Mouse (Mus musculus) intestine, embryonic 16.5 days (tissue): ENCODE measurements at regions not wholly inside any gene's neighbourhood (a gene's known extent, or its start where the extent isn't known, plus 50 kb on each side); places are given as distances from the start of the nearest gene placed in this dataset.
A peak's percentile ranks its signal among the peaks of the same experiment; 100 is the strongest.
"Not testable (repeated sequence)": the region's sequence is repeated elsewhere in the genome, so short reads cannot be mapped to it uniquely, and the experiment has no call there.

Experiments
- ATAC-seq: fragments of 200-750 bp; cut with Nextera tagmentation; 2 replicates; pipeline ENCODE4 v1.8.0; 2017; ENCODE audit warnings: moderate TSS enrichment, moderate library complexity
- H3K27ac ChIP-seq: fragments of 300-500 bp; sonication (generic); 2 replicates; pipeline ENCODE4 v1.5.1; 2014; ENCODE audit warnings: mild to moderate bottlenecking, low read length
- H3K27me3 ChIP-seq: fragments of 300-500 bp; sonication (generic); replicated peaks from 2 replicates; pipeline ENCODE4 v1.6.1; 2014; ENCODE audit warnings: low read length, control low read depth, mixed read lengths; ENCODE audit not compliant: control insufficient read depth, insufficient read depth
- H3K36me3 ChIP-seq: fragments of 300-500 bp; sonication (generic); 2 replicates; pipeline ENCODE4 v1.6.1; 2014; ENCODE audit warnings: low read length, control low read depth; ENCODE audit not compliant: control insufficient read depth, insufficient read depth
- H3K4me1 ChIP-seq: fragments of 300-500 bp; sonication (generic); 2 replicates; pipeline ENCODE4 v1.6.1; 2014; ENCODE audit warnings: low read length, control low read depth, mixed read lengths; ENCODE audit not compliant: control insufficient read depth, insufficient read depth
- H3K4me2 ChIP-seq: fragments of 300-500 bp; sonication (generic); 2 replicates; pipeline ENCODE4 v1.6.1; 2014; ENCODE audit warnings: low read depth, low read length, control low read depth
- H3K4me3 ChIP-seq: fragments of 300-500 bp; sonication (generic); 2 replicates; pipeline ENCODE4 v1.5.1; 2014; ENCODE audit warnings: mild to moderate bottlenecking, low read length
- H3K9ac ChIP-seq: fragments of 300-500 bp; sonication (generic); 2 replicates; pipeline ENCODE4 v1.6.1; 2014; ENCODE audit warnings: low read depth, low read length
- H3K9me3 ChIP-seq: fragments of 300-500 bp; sonication (generic); 2 replicates; pipeline ENCODE4 v1.6.1; 2016; ENCODE audit warnings: low read length, control low read depth; ENCODE audit not compliant: control insufficient read depth
- WGBS: fragments of 180-500 bp; shearing (Covaris S2); extraction: QIAGEN DNeasy Blood & Tissue Kit; methylation state at CpG from one replicate; pipeline ENCODE4 v1.1.7; 2014; 5-methylcytosine and 5-hydroxymethylcytosine counted together

- no peak for ATAC-seq
- Histone ChIP-seq H3K27me3 (no peaks in the 10 kb centered on the region), H3K4me3 (no peak overlapping the region), H3K9ac (no peak overlapping the region), H3K27ac (no peak overlapping the region), H3K36me3 (no peaks in the 10 kb centered on the region), H3K9me3 (no peaks in the 10 kb centered on the region), H3K4me1 (no peaks in the 10 kb centered on the region; the same call in 1 of the 2 replicates), H3K4me2 (0 out of 2 replicates have a peak overlapping the region, but pooled peaks have one; percentile 7)
- 31% methylated on average over 13 of the region's 13 CpGs for WGBS
Observed at GRCm38 (mm10) chr5:101426067-101426771, 238.6 kb downstream of the Nkx6-1 start.

- WGBS, result 31% methylated on average over 5 of the region's 5 CpGs
- Histone ChIP-seq H3K4me3 (no peak overlapping the region), H3K27ac (no peak overlapping the region), H3K4me1 (no peaks in the 10 kb centered on the region), H3K9ac (no peak overlapping the region), H3K36me3 (no peaks in the 10 kb centered on the region), H3K9me3 (no peaks in the 10 kb centered on the region), H3K27me3 (no peaks in the 10 kb centered on the region), H3K4me2 (no peak overlapping the region)
- peak; percentile 66 for ATAC-seq
Observed at GRCm38 (mm10) chr5:101384316-101384715, 280.5 kb downstream of the Nkx6-1 start.

DNA sequence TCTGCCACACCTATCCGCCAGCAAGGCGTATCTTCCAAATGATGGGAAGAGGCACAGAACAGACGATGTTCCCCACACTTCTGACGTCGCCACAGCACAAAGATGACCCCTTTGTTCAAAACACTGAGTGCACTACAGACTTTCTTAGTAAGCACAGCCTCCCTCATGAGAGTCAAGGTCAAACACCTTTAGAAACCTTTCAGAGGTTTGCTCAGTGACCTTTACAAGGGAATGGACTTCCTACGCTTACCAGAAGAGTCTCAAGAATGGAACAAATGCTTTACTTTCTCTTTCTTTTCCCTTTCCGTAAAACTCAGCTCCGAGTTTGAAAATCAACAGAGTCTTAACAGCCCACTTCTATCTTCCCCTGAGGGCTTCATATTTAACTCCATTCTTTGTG is 283.4 kb downstream of the Nkx6-1 start:
- Histone ChIP-seq H3K27ac (no peak overlapping the region), H3K9me3 (no peaks in the 10 kb centered on the region), H3K36me3 (no peaks in the 10 kb centered on the region), H3K4me2 (no peak overlapping the region), H3K27me3 (no peaks in the 10 kb centered on the region), H3K4me3 (no peak overlapping the region), H3K4me1 (no peaks in the 10 kb centered on the region), H3K9ac (no peak overlapping the region)
- 81% methylated on average over 8 of the region's 8 CpGs for WGBS
- ATAC-seq, result no peak

- no peak for ATAC-seq
- WGBS, result 84% methylated on average over 6 of the region's 6 CpGs
- H3K4me3 ChIP-seq, result no peak overlapping the region
- peaks cover 3% of the 10 kb centered on the region; the same call in 1 of the 2 replicates for H3K4me1 ChIP-seq
- no peaks in the 10 kb centered on the region for H3K9me3 ChIP-seq
- H3K27ac ChIP-seq, result no peak overlapping the region
- no peak overlapping the region for H3K4me2 ChIP-seq
- no peaks in the 10 kb centered on the region for H3K27me3 ChIP-seq
- H3K9ac ChIP-seq, result no peak overlapping the region
- H3K36me3 ChIP-seq, result no peaks in the 10 kb centered on the region
Observed at GRCm38 (mm10) chr5:101376657-101377056, 288.1 kb downstream of the Nkx6-1 start.

GRCm38 (mm10) chr5:101374129-101374528 is 290.7 kb downstream of the Nkx6-1 start:
- Histone ChIP-seq H3K27ac (peak overlapping the region; percentile 78), H3K36me3 (no peaks in the 10 kb centered on the region)

GRCm38 (mm10) chr5:101372204-101372603 is 292.6 kb downstream of the Nkx6-1 start:
- H3K9ac ChIP-seq, result no peak overlapping the region
- 48% methylated on average over 8 of the region's 8 CpGs for WGBS
- no peaks in the 10 kb centered on the region for H3K27me3 ChIP-seq
- H3K9me3 ChIP-seq, result no peaks in the 10 kb centered on the region
- H3K27ac ChIP-seq, result no peak overlapping the region
- ATAC-seq, result no peak
- H3K4me3 ChIP-seq, result no peak overlapping the region
- no peak overlapping the region for H3K4me2 ChIP-seq
- no peaks in the 10 kb centered on the region for H3K36me3 ChIP-seq
- H3K4me1 ChIP-seq, result peaks cover 3% of the 10 kb centered on the region; the same call in 1 of the 2 replicates

More at GRCm38 (mm10) chr5:101374129-101374528, 290.7 kb downstream of the Nkx6-1 start:
- Histone ChIP-seq H3K9ac (no peak overlapping the region), H3K4me2 (no peak overlapping the region), H3K4me1 (peaks cover 3% of the 10 kb centered on the region; the same call in 1 of the 2 replicates), H3K4me3 (no peak overlapping the region), H3K9me3 (no peaks in the 10 kb centered on the region), H3K27me3 (no peaks in the 10 kb centered on the region)
- peak; percentile 98 for ATAC-seq
- WGBS, result 64% methylated on average over 2 of the region's 2 CpGs

- peaks cover 2% of the 10 kb centered on the region; the same call in 1 of the 2 replicates for H3K27me3 ChIP-seq
- H3K27ac ChIP-seq, result no peak overlapping the region
- ATAC-seq, result peak; percentile 87
- H3K4me3 ChIP-seq, result no peak overlapping the region
- no peaks in the 10 kb centered on the region for H3K9me3 ChIP-seq
- H3K4me1 ChIP-seq, result no peaks in the 10 kb centered on the region; the same call in 1 of the 2 replicates
- no peaks in the 10 kb centered on the region for H3K36me3 ChIP-seq
- no peak overlapping the region for H3K9ac ChIP-seq
- WGBS, result 10% methylated on average over 11 of the region's 11 CpGs
- H3K4me2 ChIP-seq, result no peak overlapping the region
Observed at GRCm38 (mm10) chr5:101365364-101365763, 299.4 kb downstream of the Nkx6-1 start.

DNA sequence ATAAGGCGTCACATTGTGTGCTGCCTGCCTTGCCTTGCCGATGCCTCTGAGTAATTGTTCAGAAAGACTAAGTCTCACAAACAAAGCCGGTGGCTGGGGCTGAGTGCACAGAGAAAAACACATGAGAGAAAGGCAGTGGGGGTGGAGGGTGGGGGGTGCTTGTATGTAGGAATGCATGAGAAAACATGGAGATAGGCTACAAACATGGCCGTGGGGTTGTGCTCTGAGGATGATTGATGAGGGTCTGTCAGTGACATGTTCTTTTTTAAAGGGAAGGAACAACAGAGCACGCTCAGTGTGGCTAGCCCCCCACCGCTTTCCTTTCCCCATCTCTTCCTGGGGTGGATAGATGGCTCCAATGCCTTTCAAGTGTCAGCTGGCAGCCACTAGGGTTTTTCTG is 304.8 kb downstream of the Nkx6-1 start:
- no peak overlapping the region for H3K27ac ChIP-seq
- no peak overlapping the region for H3K4me2 ChIP-seq
- no peak overlapping the region for H3K9ac ChIP-seq
- WGBS, result 64% methylated on average over 6 of the region's 6 CpGs
- H3K9me3 ChIP-seq, result no peaks in the 10 kb centered on the region
- no peaks in the 10 kb centered on the region for H3K4me1 ChIP-seq
- no peak overlapping the region for H3K4me3 ChIP-seq
- no peak for ATAC-seq
- no peaks in the 10 kb centered on the region; the same call in 1 of the 2 replicates for H3K27me3 ChIP-seq
- H3K36me3 ChIP-seq, result no peaks in the 10 kb centered on the region

DNA sequence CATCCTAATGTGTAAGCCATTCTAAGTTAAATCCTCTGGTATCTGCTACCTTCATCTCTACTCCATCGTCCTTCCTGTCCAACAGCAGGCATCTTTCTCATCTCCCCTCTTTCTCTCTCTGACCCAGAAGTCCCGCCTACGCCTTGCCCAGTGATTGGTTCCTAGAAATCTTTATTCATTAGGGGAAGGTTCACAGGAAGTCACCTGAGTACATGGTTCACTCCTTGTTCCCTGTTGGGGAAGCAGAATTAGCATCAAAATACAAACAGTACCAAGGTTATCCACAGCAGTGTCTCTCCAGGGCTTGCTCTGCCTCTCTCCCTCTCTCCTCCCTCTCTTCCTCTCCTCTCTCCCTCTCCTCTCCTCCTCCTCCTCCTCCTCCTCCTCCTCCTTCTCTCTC is 319.4 kb downstream of the Nkx6-1 start:
- H3K4me2 ChIP-seq, result no peak overlapping the region
- no peaks in the 10 kb centered on the region for H3K36me3 ChIP-seq
- H3K4me1 ChIP-seq, result no peaks in the 10 kb centered on the region
- H3K27ac ChIP-seq, result no peak overlapping the region
- H3K27me3 ChIP-seq, result no peaks in the 10 kb centered on the region
- H3K9ac ChIP-seq, result no peak overlapping the region
- H3K9me3 ChIP-seq, result no peaks in the 10 kb centered on the region
- no peak overlapping the region for H3K4me3 ChIP-seq
- WGBS, result 78% methylated on average over 3 of the region's 3 CpGs
- no peak for ATAC-seq

- H3K27me3 ChIP-seq, H3K4me2 ChIP-seq, ATAC-seq, H3K9me3 ChIP-seq, H3K4me1 ChIP-seq, H3K9ac ChIP-seq, H3K36me3 ChIP-seq, H3K4me3 ChIP-seq, H3K27ac ChIP-seq: not testable (repeated sequence)
- no CpG with 5 or more reads among the region's 1 CpGs for WGBS
Observed at GRCm38 (mm10) chr5:101336361-101336760, 328.4 kb downstream of the Nkx6-1 start.
